Mouse (Mus musculus) neural tube, postnatal 0 days (tissue): Measurements from ENCODE around the gene Gm21897. TPM values are rescaled to one million over a fixed set of nuclear protein-coding genes. Genes with fewer than 3 reads are reported as not detected.

ENCODE experiments used
- polyA plus RNA-seq: library from polyadenylated mRNA; unstranded; fragments of >200 nt; fragmentation: Nextera tagmentation; extraction: Ambion mirVana; gene quantifications from 2 replicates; pipeline ENCODE4 v1.2.1, GENCODE M21; 2015

Gene Gm21897
- polyA plus RNA-seq = not detected in 2 replicates

GRCm38 (mm10) chr16:15317158-15317557, at the start of gene Gm21897:
Gm21897 (plus strand) TSS chr16:15317458.

